18 mouse cellular contexts compared by ENCODE assay signal in genomic region chr3:42757830-42758385, GRCm38 (mm10).
DNase-seq lines count a peak whose midpoint lies in the region; ATAC-seq lines count a peak whose summit lies in the region.
"Had no signal": no experiment of that assay in that cellular context is flagged by ENCODE, and none has a peak within 500 bp of the region (broad histone marks: within the 10 kb centered on the region; RNA-seq: fewer than 3 reads in every experiment).

No protein-coding gene starts in this region.

- no peak overlapping the region for H3K27ac ChIP-seq in forebrain, embryonic 15.5 days (replicated peaks)
- no peak overlapping the region for H3K27ac ChIP-seq in forebrain, embryonic 10.5 days
- H3K27ac ChIP-seq: embryonic facial prominence, embryonic 13.5 days; hindbrain, embryonic 10.5 days; hindbrain, embryonic 15.5 days had no signal

- no peaks in the 10 kb centered on the region for H3K4me1 ChIP-seq in forebrain, embryonic 15.5 days
- no peaks in the 10 kb centered on the region for H3K4me1 ChIP-seq in forebrain, embryonic 10.5 days
- H3K4me1 ChIP-seq: embryonic facial prominence, embryonic 13.5 days; heart, embryonic 12.5 days; hindbrain, embryonic 10.5 days; hindbrain, embryonic 15.5 days had no signal

- no peaks in the 10 kb centered on the region for H3K36me3 ChIP-seq in forebrain, embryonic 15.5 days
- no peaks in the 10 kb centered on the region for H3K36me3 ChIP-seq in forebrain, embryonic 10.5 days (replicated peaks)
- H3K36me3 ChIP-seq: embryonic facial prominence, embryonic 13.5 days; heart, embryonic 12.5 days; hindbrain, embryonic 10.5 days; hindbrain, embryonic 15.5 days had no signal

- H3K4me3 ChIP-seq in forebrain, embryonic 15.5 days: no peak overlapping the region
- H3K4me3 ChIP-seq in forebrain, embryonic 10.5 days: no peak overlapping the region
- H3K4me3 ChIP-seq: embryonic facial prominence, embryonic 13.5 days; heart, embryonic 12.5 days; hindbrain, embryonic 10.5 days; hindbrain, embryonic 15.5 days had no signal

- peak; percentile 76 for ATAC-seq in forebrain, embryonic 15.5 days (replicated peaks)
- ATAC-seq in erythroid progenitor cell, adult 5-6 weeks (replicated peaks; ENCODE audit: low FRiP score, poor library complexity, severe bottlenecking): no peak
- ATAC-seq: intestine, embryonic 16.5 days had no signal

- no peak for DNase-seq in forebrain, embryonic 10.5 days (ENCODE audit: extremely low spot score, low spot score)
- DNase-seq in brain, embryonic 18.5 days (ENCODE audit: low read depth, low spot score): peak; percentile 36
- peak; percentile 9 to 16 for DNase-seq in layer of hippocampus, adult 8-10 months (ENCODE audit: low spot score in 2 of 2)
- peak; percentile 10 for DNase-seq in telencephalon, adult 2 months (ENCODE audit: low read depth, low spot score)
- DNase-seq in testis, postnatal 14 days (ENCODE audit: low spot score): no peak
- DNase-seq: adrenal gland, adult 2 months; adrenal gland, postnatal 25 days; cerebellum, adult 11-12 months; cerebellum, adult 9-11 months; cerebellum, postnatal 36 days; gastrocnemius, postnatal 14 days had no signal

- no peaks in the 10 kb centered on the region for H3K27me3 ChIP-seq in forebrain, embryonic 15.5 days
- H3K27me3 ChIP-seq in forebrain, embryonic 10.5 days (ENCODE audit: poor library complexity, severe bottlenecking): no peaks in the 10 kb centered on the region
- H3K27me3 ChIP-seq: embryonic facial prominence, embryonic 13.5 days; heart, embryonic 12.5 days; hindbrain, embryonic 15.5 days had no signal

- 59% methylated on average over 1 of the region's 1 CpGs for WGBS in forebrain, embryonic 15.5 days
- WGBS in forebrain, embryonic 10.5 days: 61% methylated on average over 1 of the region's 1 CpGs

- no peak overlapping the region for H3K4me2 ChIP-seq in forebrain, embryonic 15.5 days (replicated peaks)
- H3K4me2 ChIP-seq: embryonic facial prominence, embryonic 13.5 days; heart, embryonic 12.5 days; hindbrain, embryonic 15.5 days had no signal

- H3K9me3 ChIP-seq in forebrain, embryonic 15.5 days: no peaks in the 10 kb centered on the region
- H3K9me3 ChIP-seq in forebrain, embryonic 10.5 days: no peaks in the 10 kb centered on the region
- H3K9me3 ChIP-seq: embryonic facial prominence, embryonic 13.5 days; heart, embryonic 12.5 days; hindbrain, embryonic 10.5 days; hindbrain, embryonic 15.5 days had no signal

- H3K9ac ChIP-seq in forebrain, embryonic 15.5 days (replicated peaks): no peak overlapping the region
- H3K9ac ChIP-seq: embryonic facial prominence, embryonic 13.5 days; heart, embryonic 12.5 days; hindbrain, embryonic 15.5 days had no signal

Comparison
In these comparisons a context has a peak if more than half of its experiments do, and no peak if none do; other contexts are left out.
1. DNase-seq: peak in brain, embryonic 18.5 days (single experiment), layer of hippocampus, adult 8-10 months (2 of 2) and telencephalon, adult 2 months (single experiment); none in forebrain, embryonic 10.5 days (single experiment) and testis, postnatal 14 days (single experiment).